Mouse (Mus musculus) ovary, postnatal 36 days (tissue): ENCODE data around the gene Hist1h1d.
"Not testable (repeated sequence)": the region's sequence is repeated elsewhere in the genome, so short reads cannot be mapped to it uniquely, and the experiment has no call there.

ENCODE experiments used
- DNase-seq: peaks from one replicate; pipeline ENCODE4 v3.0.0; 2022; ENCODE audit warnings: low spot score, mixed read lengths

Gene Hist1h1d

DNA sequence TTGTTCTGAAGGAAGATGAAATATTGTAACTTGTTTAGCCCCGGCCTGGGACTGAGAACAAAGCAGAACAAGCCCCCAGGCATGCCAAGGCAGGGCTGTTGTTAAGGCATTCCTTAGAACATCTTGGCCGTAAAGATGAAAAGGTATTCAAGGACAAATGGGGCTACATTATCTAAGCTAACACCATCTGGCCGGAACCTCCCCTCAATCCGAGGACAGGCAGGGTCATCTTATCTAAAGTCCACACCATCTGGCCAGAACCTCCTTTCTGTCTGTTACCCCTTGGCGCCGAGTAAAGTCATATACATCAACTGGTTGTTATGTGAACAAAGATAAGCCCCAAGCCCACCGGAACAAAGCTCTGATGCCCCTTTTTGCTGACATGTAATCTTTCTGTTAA lies 38.8 kb downstream of the Hist1h1d start:
- not testable (repeated sequence) for DNase-seq

DNA sequence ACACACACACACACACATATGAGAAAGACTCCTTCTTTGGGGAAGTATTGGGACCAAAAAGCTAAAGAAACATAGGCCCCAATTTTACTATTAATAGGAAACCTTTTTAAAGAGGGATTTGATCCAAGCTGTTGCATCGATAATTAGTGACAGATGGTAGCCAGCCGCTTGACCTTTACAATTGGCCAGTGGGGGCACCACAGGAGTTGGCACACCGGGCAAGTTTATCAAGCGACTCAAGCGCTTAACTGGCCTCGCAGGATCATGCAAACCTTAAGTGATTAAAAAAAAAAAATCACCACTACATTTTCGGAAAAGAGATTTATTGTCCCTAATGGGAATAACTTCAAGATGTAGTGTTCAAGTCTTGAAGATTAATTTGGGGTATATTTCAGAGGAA lies 39.6 kb downstream of the Hist1h1d start:
- no peak for DNase-seq

DNA sequence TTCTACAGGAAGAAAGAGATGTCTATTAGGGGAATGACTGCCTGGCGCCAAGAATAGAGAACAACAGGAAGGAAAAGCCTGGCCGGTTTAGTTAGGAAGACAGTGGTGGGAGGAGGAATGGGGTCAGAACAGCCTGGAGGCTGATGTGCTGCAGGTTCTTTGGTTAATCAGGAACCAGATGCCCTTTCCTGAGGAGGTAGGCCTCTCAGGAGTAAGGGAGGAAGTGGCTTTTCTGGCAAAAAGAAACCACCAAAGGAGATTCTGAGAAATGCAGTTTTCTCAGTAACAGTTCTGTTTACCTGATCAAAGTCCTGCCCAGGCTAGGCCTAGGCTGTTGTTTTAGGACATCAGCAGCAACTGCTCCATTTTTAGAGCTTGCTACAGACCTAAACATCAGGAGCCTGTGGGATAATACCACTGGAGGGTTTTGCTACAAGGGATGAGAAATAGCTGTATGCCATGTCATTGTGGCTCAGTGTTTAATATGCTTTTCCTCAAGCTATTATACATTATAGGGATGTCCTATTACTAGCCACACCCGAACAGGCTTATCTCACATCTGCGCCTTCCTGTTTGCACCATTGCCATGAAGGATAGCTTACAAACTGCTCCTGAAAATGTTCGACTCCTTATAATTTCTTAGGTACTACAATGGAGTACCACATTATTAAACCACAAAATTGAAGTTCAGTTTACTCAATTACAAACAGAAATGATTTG lies 40.1 kb downstream of the Hist1h1d start:
- DNase-seq = no peak

- no peak for DNase-seq
These were observed 42.1 kb downstream of the Hist1h1d start for GRCm38 (mm10) chr13:23595185-23595584.

DNA sequence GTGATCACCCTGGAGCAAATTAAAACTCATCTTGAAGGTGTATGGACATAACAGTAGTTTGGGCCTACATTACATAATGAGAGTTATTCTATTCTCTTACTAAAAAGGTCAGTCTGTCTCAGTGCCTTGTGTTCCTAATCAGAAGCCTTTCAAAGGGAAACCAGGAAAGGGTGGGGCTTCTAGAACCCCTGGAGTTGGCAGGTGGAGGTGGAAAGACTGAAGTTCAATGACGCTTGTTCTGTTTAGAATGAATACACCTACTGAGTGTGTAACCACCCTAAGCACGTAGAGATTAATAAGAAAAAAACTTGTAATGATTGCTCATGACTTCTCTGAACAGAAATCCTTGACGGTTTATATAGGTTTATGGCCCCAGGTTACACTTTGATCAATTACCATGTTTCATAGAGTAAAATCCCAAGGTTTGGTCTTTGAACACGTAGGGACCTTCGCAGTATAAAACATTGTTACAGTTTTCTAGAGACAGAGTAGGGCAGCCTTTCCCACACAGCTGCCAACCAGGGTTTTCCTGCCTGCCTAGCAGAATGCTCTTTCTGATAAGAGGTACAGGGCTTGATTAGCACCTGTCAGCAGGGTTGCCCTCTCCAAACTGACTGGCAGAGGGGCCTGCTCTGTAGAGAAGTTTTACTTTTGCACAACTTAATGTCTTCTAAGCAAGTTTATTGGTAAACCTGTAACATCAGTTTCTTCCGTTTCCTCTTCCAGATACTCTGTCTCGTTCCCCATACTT lies 42.7 kb downstream of the Hist1h1d start:
- DNase-seq = no peak

DNA sequence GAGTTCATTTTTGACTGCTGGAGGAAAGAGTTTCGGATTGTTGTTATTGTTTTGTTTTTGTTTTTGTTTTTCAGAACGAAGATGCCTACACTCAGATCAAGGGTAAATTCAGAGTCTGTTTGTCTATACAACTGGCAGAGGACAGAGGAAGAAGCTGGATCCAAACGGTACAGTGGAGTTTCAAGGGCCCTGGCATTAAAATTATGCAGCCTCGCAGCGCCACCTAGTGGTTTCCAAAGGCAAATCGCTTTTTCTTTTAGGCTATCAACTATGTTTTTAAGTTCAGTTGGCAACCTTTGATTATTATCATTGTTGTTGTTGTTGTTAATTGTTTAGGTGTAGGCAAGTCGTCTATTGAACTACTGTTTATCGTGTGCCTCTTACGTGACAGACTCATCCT lies 44.9 kb downstream of the Hist1h1d start:
- DNase-seq = peak; percentile 70

- no peak for DNase-seq
These were observed 50.2 kb downstream of the Hist1h1d start for GRCm38 (mm10) chr13:23603182-23603699.

DNA sequence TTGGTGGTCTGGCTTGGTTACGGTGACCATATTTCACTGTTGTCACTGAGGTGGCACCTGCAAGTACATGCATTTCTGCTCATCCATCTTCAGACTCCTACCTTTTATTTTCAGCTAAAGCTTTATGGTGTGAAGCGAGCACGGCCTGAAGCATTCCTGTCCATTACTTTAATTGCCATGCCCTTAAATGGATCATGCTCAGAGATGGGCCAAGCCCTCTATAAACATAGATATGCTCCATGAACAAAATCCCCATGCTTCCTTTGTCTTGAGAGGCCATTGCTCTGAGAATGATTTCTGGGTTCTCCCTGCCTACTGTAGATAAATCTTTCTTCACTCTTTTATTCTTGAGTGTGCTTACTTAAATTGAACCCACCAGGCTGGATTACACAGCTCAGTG lies 51.4 kb downstream of the Hist1h1d start:
- no peak for DNase-seq

DNA sequence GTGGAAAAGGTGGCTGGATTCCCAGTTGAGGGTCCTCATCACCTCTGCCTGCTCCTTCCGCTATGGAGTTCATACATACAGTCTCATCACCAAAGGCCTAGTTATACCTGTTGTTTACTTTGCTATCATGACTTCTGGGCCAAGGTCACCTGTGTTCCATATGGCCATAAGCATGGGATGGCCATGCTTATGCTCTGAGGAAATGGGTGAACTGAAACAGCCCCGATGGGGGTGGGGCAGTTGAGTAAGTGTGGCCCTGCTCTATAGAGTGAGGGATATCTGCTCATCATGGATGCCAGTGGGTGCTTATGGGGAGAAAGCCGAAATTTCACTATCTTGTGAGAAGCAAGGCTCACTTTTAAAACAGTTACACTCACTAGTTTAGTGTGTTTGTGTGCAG lies 52.0 kb downstream of the Hist1h1d start:
- no peak for DNase-seq

- no peak for DNase-seq
These were observed 56.1 kb downstream of the Hist1h1d start for GRCm38 (mm10) chr13:23609209-23609608.

DNA sequence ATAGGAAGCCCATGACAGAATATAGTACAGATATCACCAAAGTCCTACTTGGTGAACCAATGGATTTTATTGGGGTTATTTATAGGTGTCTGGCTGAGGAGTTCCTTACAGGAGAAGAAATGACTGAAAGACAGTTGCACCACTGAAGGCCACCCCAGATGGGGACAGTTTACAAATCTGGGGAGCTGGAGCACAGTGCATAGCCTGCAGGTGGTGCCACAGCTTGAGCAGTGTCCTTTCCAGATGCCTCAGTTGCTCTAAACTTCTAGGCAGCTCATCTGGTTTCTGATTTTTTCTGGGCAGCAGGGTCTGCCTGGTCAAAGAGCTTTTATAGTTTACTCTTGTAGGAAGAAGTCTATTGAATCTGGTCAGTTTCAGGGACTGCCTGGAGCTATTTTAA lies 56.8 kb downstream of the Hist1h1d start:
- DNase-seq = no peak
